Mouse (Mus musculus): Measurements from ENCODE around the gene Masp2. TPM values are rescaled to one million over a fixed set of nuclear protein-coding genes. Genes with fewer than 3 reads are reported as not detected.
A peak's percentile ranks its signal among the peaks of the same experiment; 100 is the strongest.

Gene Masp2
- polyA plus RNA-seq (2015; fragmentation: Nextera tagmentation; extraction: Ambion mirVana) = 44.5 and 56.0 TPM in 2 replicates

DNA sequence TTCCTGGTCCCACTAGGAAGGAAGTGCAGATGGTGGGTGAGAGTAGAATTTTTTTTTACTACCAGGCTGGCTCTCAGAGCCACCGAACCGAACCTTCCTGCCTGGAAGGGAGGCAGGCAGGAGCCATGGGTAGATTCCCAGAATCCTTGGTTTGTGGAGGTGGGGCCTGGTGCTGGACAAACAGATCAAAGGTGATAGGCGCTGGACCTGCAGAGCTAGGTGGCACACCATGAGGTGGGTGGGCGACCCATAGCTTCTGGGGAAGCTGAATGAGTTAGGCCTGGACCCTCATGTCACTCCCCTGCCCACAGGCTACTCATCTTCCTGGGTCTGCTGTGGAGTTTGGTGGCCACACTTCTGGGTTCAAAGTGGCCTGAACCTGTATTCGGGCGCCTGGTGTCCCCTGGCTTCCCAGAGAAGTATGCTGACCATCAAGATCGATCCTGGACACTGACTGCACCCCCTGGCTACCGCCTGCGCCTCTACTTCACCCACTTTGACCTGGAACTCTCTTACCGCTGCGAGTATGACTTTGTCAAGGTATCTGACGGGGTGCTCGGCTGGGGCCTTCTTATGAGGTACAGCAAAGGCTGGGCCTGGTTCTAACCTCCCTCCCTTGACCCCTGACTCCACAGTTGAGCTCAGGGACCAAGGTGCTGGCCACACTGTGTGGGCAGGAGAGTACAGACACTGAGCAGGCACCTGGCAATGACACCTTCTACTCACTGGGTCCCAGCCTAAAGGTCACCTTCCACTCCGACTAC lies at the start of gene Masp2:
Gene Masp2, plus strand, starts transcription at position 198 of the 764 bp plus-strand sequence.
- Histone ChIP-seq H3K9me3 (replicated peaks) (no peaks in the 10 kb centered on the region), H3K4me1 (replicated peaks) (peaks cover 25% of the 10 kb centered on the region), H3K4me3 (replicated peaks) (peak within 1 kb of the TSS; percentile 35), H3K27me3 (no peaks in the 10 kb centered on the region), H3K9ac (no peak within 1 kb of the TSS), H3K4me2 (peak within 1 kb of the TSS; percentile 49), H3K36me3 (replicated peaks) (peaks cover 24% of the 10 kb centered on the region), H3K27ac (replicated peaks) (0 out of 2 replicates have a peak within 1 kb of the TSS, but pooled peaks have one; percentile 35)
- ATAC-seq (ENCODE audit: insufficient read depth) = peak; percentile 31
- 64% methylated on average over 14 of the region's 14 CpGs for whole genome bisulfite sequencing (ENCODE audit: insufficient replicate concordance)

DNA sequence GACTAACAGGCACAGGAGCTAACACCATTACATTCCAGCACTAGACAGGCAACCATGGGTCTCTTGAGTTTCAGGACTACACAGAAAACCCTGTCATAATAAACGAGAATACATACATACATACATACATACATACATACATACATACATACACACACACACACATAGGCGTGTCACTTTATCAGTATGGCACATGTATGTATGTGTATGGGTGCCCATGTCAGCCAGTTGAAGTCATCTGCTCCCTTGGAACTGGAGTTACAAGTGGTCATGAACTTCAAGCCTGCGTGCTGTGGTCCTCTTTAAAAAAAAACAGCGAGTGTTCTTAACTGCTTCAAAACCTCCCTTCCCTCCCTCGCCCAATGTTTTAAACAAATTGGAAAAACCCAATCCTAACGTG lies 44.6 kb upstream of the Masp2 start:
- Histone ChIP-seq H3K4me3 (replicated peaks) (peak overlapping the region; percentile 94), H3K27ac (replicated peaks) (peak overlapping the region; percentile 82), H3K27me3 (no peaks in the 10 kb centered on the region), H3K9me3 (replicated peaks) (no peaks in the 10 kb centered on the region), H3K36me3 (replicated peaks) (peaks cover 47% of the 10 kb centered on the region), H3K4me1 (replicated peaks) (peaks cover 16% of the 10 kb centered on the region), H3K4me2 (peak overlapping the region; percentile 95), H3K9ac (peak overlapping the region; percentile 90)
- no peak for ATAC-seq (ENCODE audit: insufficient read depth)
- WGBS (ENCODE audit: insufficient replicate concordance) = 26% methylated on average over 6 of the region's 6 CpGs

DNA sequence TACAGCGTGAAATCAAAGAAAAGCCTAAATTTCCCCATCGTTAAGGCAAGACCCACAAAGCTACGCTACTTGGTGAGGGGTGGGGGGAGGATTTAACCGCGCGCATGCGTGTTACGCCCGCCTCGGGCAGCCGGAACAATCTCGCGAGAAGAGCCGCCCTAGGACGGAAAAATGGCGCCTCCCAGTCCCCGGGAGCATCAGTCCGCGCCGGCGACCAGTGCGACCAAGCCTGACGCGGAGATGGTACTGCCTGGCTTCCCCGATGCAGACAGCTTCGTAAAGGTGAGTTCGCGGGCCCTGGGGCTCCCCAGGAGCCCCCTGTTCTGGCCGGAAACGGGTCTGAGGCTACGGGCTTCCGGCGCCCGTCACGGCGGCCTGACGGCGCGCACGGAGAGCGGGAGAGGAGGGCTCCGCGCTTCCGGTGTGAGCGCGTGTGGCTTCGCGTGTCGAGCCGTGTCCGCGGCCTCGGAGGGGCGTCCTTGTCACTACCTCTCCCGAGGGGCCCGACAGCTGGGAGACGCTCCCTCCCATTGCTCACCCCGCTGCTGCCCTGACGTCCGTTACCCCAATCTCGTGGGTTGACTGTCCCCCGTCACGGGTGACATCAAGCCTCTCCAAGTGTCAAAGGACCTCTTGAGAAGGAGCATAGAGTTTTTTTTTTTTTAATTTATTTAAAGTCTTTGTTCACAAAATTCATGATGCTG lies 43.9 kb upstream of the Masp2 start, which contains the start of gene Exosc10:
Gene Exosc10, plus strand, starts transcription at position 133 of the 704 bp plus-strand sequence.
- peak within 1 kb of the TSS; percentile 95 for H3K4me2 ChIP-seq
- H3K27ac ChIP-seq (replicated peaks) = peak within 1 kb of the TSS; percentile 82
- H3K27me3 ChIP-seq = no peaks in the 10 kb centered on the region
- ATAC-seq (ENCODE audit: insufficient read depth) = peak; percentile 93
- H3K9me3 ChIP-seq (replicated peaks) = no peaks in the 10 kb centered on the region
- H3K9ac ChIP-seq = peak within 1 kb of the TSS; percentile 90
- H3K4me3 ChIP-seq (replicated peaks) = peak within 1 kb of the TSS; percentile 94
- under 1% methylated on average over 63 of the region's 63 CpGs for WGBS (ENCODE audit: insufficient replicate concordance)
- peaks cover 47% of the 10 kb centered on the region for H3K36me3 ChIP-seq (replicated peaks)
- peaks cover 16% of the 10 kb centered on the region for H3K4me1 ChIP-seq (replicated peaks)

DNA sequence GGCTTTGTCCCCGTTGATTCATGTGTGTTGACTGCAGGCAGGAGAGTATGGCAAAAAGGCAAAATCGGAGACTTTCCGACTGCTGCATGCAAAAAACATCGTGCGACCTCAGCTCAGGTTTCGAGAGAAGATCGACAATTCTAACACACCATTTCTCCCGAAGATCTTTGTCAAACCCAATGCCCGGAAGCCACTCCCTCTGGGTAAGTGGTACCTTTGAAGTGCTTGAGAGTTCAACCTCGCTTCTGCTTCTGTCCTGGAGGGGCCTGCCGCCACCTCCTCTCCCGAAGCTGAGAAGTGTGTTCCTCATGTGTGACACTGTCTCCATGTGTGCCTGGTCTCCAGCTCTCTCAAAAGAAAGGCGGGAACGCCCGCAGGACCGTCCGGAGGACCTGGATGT lies 39.7 kb upstream of the Masp2 start:
- ATAC-seq (ENCODE audit: insufficient read depth) = no peak
- Histone ChIP-seq H3K27ac (replicated peaks) (no peak overlapping the region), H3K4me3 (replicated peaks) (no peak overlapping the region), H3K36me3 (replicated peaks) (peaks cover 78% of the 10 kb centered on the region), H3K27me3 (no peaks in the 10 kb centered on the region), H3K9ac (no peak overlapping the region), H3K4me2 (no peak overlapping the region), H3K4me1 (replicated peaks) (peaks cover 15% of the 10 kb centered on the region), H3K9me3 (replicated peaks) (no peaks in the 10 kb centered on the region)
- 90% methylated on average over 17 of the region's 17 CpGs for WGBS (ENCODE audit: insufficient replicate concordance)

DNA sequence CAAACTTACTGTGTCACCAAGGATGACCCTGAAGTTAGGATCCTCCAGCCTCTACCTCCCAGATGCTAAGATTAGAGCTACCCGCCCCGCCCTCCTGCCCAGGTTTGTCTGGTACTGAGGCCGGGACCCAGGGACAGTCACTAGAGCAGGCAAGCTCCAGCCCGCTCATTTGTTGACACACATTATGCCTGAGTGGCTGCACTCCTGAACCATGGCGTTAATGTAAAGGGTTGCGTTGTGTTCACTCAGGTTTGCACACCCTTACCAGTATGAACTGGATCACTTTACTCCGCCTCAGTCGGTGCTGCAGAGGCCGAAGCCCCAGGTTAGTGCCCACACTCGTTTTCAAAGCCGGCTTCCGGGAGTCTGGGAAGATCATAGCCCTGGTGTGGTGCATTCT lies 38.8 kb upstream of the Masp2 start:
- peaks cover 87% of the 10 kb centered on the region for H3K36me3 ChIP-seq (replicated peaks)
- no peak overlapping the region for H3K4me2 ChIP-seq
- no peaks in the 10 kb centered on the region for H3K9me3 ChIP-seq (replicated peaks)
- no peak overlapping the region for H3K27ac ChIP-seq (replicated peaks)
- no peak overlapping the region for H3K4me3 ChIP-seq (replicated peaks)
- no peak for ATAC-seq (ENCODE audit: insufficient read depth)
- H3K27me3 ChIP-seq = no peaks in the 10 kb centered on the region
- no peak overlapping the region for H3K9ac ChIP-seq
- 90% methylated on average over 12 of the region's 12 CpGs for WGBS (ENCODE audit: insufficient replicate concordance)
- H3K4me1 ChIP-seq (replicated peaks) = peaks cover 10% of the 10 kb centered on the region

DNA sequence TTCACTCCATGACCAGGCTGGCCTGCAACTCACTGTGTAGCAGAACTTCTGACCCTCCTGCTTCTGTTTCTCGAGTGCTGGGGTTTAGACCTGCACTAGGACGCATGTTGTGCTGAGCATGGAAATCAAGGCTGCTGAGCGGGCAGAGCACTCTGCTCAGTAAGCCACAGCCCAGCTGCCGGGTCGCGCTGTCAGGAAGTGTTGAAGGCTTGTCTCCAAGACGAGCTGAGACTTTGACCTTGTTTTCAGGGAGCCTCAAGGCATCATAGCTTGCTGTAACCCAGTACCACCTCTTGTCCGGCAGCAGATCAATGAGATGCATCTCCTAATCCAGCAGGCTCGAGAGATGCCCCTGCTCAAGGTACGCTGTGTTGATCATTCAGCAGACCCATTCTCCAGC lies 32.2 kb upstream of the Masp2 start:
- H3K4me1 ChIP-seq (replicated peaks) = no peaks in the 10 kb centered on the region
- H3K27ac ChIP-seq (replicated peaks) = no peak overlapping the region
- no peak for ATAC-seq (ENCODE audit: insufficient read depth)
- no peaks in the 10 kb centered on the region for H3K27me3 ChIP-seq
- H3K4me3 ChIP-seq (replicated peaks) = no peak overlapping the region
- H3K36me3 ChIP-seq (replicated peaks) = peaks cover 98% of the 10 kb centered on the region
- no peaks in the 10 kb centered on the region for H3K9me3 ChIP-seq (replicated peaks)
- H3K4me2 ChIP-seq = no peak overlapping the region
- 80% methylated on average over 10 of the region's 10 CpGs for WGBS (ENCODE audit: insufficient replicate concordance)
- H3K9ac ChIP-seq = no peak overlapping the region

DNA sequence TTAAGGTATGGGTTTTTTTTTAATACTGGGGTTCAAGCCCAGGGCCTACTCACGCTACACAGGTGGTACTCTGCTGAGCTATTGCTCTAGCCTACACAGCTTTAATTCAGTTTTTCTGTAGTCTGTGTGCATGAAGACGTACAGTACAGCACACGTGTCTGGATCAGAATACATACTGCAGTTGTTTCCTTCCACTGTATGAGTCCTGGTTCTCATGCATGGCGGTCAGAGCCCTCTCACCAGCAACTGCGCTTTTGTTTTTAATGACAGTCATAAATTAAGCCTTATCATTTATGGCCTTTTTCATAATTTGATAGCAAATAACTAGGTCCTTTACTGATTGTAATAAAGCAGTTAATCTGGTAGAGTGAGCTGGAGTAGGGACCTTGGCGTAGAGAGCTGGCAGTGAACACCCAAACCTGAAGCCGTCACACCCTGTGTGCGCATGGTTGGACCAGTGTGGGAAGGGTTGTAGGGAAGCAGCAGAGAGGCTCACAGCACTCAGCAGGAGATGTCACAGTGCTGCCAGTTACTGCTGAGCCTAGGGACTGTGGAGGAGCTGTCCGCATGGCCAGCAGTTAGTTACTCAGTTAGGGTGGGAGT lies 31.6 kb upstream of the Masp2 start:
- 86% methylated on average over 9 of the region's 9 CpGs for WGBS (ENCODE audit: insufficient replicate concordance)
- no peaks in the 10 kb centered on the region for H3K9me3 ChIP-seq (replicated peaks)
- H3K36me3 ChIP-seq (replicated peaks) = peaks cover 98% of the 10 kb centered on the region
- H3K27ac ChIP-seq (replicated peaks) = no peak overlapping the region
- ATAC-seq (ENCODE audit: insufficient read depth) = no peak
- no peak overlapping the region for H3K4me3 ChIP-seq (replicated peaks)
- no peaks in the 10 kb centered on the region for H3K4me1 ChIP-seq (replicated peaks)
- H3K9ac ChIP-seq = no peak overlapping the region
- no peaks in the 10 kb centered on the region for H3K27me3 ChIP-seq
- H3K4me2 ChIP-seq = no peak overlapping the region

DNA sequence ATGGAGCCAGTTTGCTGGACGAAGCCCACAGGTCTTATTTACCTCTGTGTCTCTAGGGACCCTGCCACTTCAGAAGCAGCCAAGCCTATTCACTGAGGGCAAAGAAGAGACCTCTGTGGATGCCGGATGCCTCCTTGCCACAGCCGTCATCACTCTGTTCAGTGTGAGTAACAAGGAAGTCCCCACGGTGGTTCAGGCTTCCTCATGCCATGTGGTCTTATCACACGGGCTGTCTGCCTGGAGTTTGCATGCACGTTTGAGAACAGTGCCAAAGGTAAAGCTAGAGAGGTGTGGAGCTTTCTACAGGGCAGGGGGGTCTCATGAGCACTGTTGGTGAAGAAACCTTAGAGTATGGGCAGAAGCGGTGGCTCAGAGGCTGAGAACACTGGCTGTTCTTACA lies 29.1 kb upstream of the Masp2 start:
- Histone ChIP-seq H3K4me2 (no peak overlapping the region), H3K27ac (replicated peaks) (no peak overlapping the region), H3K27me3 (no peaks in the 10 kb centered on the region), H3K4me1 (replicated peaks) (no peaks in the 10 kb centered on the region), H3K9ac (no peak overlapping the region), H3K36me3 (replicated peaks) (peaks cover 98% of the 10 kb centered on the region), H3K4me3 (replicated peaks) (no peak overlapping the region), H3K9me3 (replicated peaks) (no peaks in the 10 kb centered on the region)
- no peak for ATAC-seq (ENCODE audit: insufficient read depth)
- 69% methylated on average over 7 of the region's 7 CpGs for WGBS (ENCODE audit: insufficient replicate concordance)

DNA sequence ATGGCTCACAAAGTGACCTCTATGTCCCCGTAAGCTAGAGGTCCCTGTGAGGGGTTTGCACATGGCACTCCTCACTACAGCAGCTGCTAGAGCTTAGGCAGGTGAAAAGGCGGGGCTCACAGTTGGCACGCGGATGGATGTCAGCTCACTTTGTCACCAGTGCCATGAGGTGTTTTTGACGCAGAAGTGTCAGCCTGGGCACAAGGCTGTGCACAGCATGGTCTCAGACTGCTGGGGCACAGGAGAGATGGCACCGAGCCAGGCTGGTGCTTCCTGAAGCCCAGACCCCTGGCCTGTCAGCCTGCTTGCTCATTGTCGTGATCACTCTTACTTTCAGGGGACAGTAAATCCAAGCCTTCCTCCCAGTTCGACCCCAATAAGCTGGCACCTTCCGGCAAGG lies 21.6 kb upstream of the Masp2 start:
- H3K27me3 ChIP-seq = no peaks in the 10 kb centered on the region
- 85% methylated on average over 9 of the region's 9 CpGs for WGBS (ENCODE audit: insufficient replicate concordance)
- no peaks in the 10 kb centered on the region for H3K9me3 ChIP-seq (replicated peaks)
- H3K4me1 ChIP-seq (replicated peaks) = peaks cover 8% of the 10 kb centered on the region; the same call in 1 of the 2 replicates
- no peak overlapping the region for H3K27ac ChIP-seq (replicated peaks)
- H3K4me3 ChIP-seq (replicated peaks) = no peak overlapping the region
- no peak overlapping the region for H3K4me2 ChIP-seq
- no peak overlapping the region for H3K9ac ChIP-seq
- H3K36me3 ChIP-seq (replicated peaks) = peaks cover 66% of the 10 kb centered on the region
- no peak for ATAC-seq (ENCODE audit: insufficient read depth)

DNA sequence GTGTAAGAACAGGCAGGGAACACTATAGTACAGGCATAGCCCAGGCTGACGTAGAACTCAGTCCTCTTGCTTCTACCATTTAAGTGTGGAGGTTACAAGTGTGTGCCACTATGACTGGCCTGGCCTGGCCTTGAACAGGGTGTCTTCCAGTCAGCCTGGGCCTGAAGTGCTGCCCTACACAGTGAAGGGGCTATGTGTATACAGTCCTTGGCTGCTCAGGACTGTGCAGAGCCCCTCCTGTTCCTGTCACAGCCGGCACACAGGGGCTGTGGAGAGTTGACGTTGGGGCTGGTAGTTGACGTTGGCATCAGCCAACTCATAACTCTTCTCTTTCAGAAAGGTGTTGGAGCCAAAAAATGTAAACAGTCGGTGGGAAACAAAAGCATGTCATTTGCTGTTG lies 20.9 kb upstream of the Masp2 start:
- Histone ChIP-seq H3K9ac (no peak overlapping the region), H3K4me1 (replicated peaks) (peaks cover 8% of the 10 kb centered on the region; the same call in 1 of the 2 replicates), H3K4me3 (replicated peaks) (no peak overlapping the region), H3K9me3 (replicated peaks) (no peaks in the 10 kb centered on the region), H3K27me3 (no peaks in the 10 kb centered on the region), H3K27ac (replicated peaks) (no peak overlapping the region), H3K4me2 (no peak overlapping the region), H3K36me3 (replicated peaks) (peaks cover 59% of the 10 kb centered on the region)
- 74% methylated on average over 5 of the region's 5 CpGs for WGBS (ENCODE audit: insufficient replicate concordance)
- ATAC-seq (ENCODE audit: insufficient read depth) = no peak

DNA sequence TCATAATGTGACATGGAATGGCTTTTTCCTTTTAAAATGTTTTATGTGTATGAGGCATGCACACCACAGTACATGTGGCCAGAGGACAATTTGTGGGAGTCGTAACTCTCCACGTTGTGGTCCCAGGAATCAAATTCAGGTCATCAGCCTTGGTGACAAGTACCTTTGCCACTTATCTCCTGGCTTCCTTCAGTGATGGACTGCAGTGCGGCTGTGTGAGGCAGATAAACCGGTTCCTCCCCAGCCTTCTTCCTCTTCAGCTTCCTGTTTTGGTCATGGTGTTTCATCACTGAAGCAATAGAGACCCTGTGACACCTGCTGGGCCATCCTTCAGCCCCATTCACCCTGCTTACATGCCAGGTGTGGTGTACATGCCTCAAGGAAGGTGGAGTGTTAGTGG lies 19.1 kb upstream of the Masp2 start:
- no peak for ATAC-seq (ENCODE audit: insufficient read depth)
- Histone ChIP-seq H3K4me2 (no peak overlapping the region), H3K4me1 (replicated peaks) (peaks cover 15% of the 10 kb centered on the region; the same call in 1 of the 2 replicates), H3K9ac (no peak overlapping the region), H3K9me3 (replicated peaks) (no peaks in the 10 kb centered on the region), H3K27ac (replicated peaks) (no peak overlapping the region), H3K27me3 (no peaks in the 10 kb centered on the region), H3K4me3 (replicated peaks) (no peak overlapping the region), H3K36me3 (replicated peaks) (peaks cover 41% of the 10 kb centered on the region)
- WGBS (ENCODE audit: insufficient replicate concordance) = 16% methylated on average over 4 of the region's 4 CpGs

Measured in liver, embryonic 15.5 days (tissue).